Mouse (Mus musculus): ENCODE results near the gene Ebp.
A peak's percentile ranks its signal among the peaks of the same experiment; 100 is the strongest.

- TF ChIP-seq CTCF (IDR thresholded peaks at IDR 0.05; ENCODE audit: borderline replicate concordance, control insufficient read depth, extremely low read depth, insufficient read depth, low read length, poor library complexity) (0 out of 2 replicates have a peak, but pooled peaks have one; percentile 32), POLR2A (IDR thresholded peaks at IDR 0.05; ENCODE audit: control insufficient read depth, extremely low read depth, insufficient read depth, low read length, poor library complexity) (no peak)
Observed at GRCm38 (mm10) chrX:8175504-8176385, 17.6 kb downstream of the Ebp start, which contains the start of gene Tbc1d25.
